Mouse (Mus musculus) yolk sac, embryonic 10.5 days (tissue): ENCODE measurements around the gene Slc27a2.

Source experiments
- DNase-seq: peaks from one replicate; pipeline ENCODE4 v3.0.0-alpha.2; 2017; ENCODE audit warnings: low spot score

The Slc27a2 gene

DNA sequence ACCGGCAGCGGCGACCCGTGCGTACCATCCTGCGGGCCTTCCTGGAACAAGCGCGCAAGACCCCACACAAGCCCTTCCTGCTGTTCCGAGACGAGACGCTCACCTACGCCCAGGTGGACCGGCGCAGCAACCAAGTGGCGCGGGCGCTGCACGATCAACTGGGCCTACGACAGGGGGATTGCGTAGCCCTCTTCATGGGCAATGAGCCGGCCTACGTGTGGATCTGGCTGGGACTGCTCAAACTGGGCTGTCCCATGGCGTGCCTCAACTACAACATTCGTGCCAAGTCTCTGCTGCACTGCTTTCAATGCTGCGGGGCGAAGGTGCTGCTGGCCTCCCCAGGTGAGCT is 1.1 kb downstream of the Slc27a2 start:
- DNase-seq, result no peak

- DNase-seq, result peak; percentile 71
Measured at GRCm38 (mm10) chr2:126555533-126555932, 3.3 kb downstream of the Slc27a2 start.

DNA sequence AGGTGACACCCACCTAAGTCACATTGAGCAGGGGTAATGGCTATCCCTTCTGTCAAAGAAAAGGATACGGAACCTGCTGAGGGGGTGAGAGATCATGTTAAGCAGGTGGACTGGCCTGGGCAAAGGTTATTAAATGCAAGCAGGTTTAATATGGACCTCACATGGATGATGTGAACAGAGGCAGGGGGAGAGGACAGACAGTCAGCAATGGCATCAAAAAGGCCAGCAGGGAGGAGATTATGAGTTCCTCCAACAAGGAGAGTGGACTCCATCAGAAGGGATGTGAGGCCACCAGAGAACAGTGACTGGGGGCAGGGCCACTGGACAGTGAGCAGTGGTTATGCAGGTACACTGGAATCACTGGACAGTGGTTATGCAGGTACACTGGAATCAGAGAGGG is 7.9 kb downstream of the Slc27a2 start:
- no peak for DNase-seq

DNA sequence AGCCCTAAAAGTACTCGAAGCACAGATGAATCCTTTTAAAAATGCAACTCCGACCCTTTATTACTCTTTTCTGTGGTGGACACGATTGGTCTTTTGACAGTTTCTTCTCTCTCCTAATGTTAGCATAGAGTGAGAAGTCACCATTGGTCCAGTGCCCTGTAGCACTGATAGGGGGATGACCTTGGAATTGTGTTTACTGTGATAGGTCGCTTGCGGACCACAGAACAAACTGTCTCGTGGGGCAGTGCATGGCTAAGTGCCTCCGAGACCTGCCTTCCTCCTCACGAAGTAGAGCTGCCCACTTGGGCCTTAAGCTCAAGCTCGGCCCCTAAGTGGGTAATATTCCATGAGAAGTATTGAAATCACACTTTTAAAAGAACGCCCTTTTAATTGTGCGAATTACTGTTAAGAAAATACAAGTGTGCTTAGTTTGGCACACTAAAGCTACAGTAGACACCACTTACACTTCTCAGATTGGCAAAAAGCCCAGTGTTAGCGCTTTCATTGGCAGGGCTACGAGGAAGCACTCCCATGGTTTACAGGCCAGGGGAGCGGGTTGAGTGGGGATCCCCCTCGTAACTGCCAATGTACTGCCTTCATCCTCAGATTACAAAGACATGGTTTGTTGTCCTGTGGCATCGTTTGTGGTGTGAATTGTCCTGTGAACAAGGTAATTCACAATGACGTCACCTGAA is 11.4 kb downstream of the Slc27a2 start:
- DNase-seq, result no peak

GRCm38 (mm10) chr2:126572163-126572562 is 20.0 kb downstream of the Slc27a2 start:
- DNase-seq, result no peak

DNA sequence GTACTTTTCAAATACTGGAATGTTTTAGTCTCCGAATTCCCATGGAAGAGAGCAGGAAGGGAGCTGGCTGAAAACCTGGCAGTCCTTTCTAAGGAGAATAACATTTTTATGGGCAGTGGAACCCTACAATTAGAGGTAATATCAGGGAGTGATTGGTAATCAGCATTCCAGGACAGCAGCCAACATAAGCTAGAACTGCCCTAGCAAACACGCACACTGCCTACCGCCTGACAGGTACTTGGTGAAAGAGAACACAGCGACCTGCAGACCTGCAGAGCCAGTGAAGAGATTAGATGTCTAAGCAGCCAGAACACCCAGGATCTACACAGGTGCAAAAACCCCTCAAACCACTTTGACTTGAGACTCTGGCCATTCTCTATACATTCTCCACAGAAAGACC is 20.5 kb downstream of the Slc27a2 start:
- no peak for DNase-seq

GRCm38 (mm10) chr2:126575391-126576176 is 23.4 kb downstream of the Slc27a2 start:
- DNase-seq, result peak; percentile 73

GRCm38 (mm10) chr2:126577362-126577761 is 25.2 kb downstream of the Slc27a2 start:
- DNase-seq, result no peak

GRCm38 (mm10) chr2:126579282-126579681 is 27.1 kb downstream of the Slc27a2 start:
- DNase-seq, result no peak

GRCm38 (mm10) chr2:126583960-126584359 is 31.8 kb downstream of the Slc27a2 start:
- no peak for DNase-seq

GRCm38 (mm10) chr2:126584621-126585369 is 32.6 kb downstream of the Slc27a2 start:
- DNase-seq, result no peak

GRCm38 (mm10) chr2:126587468-126587867 is 35.3 kb downstream of the Slc27a2 start:
- DNase-seq, result no peak

- DNase-seq, result no peak
Measured at GRCm38 (mm10) chr2:126591304-126591703, 39.1 kb downstream of the Slc27a2 start.

GRCm38 (mm10) chr2:126593831-126594610 is 41.8 kb downstream of the Slc27a2 start:
- peak; percentile 41 for DNase-seq

GRCm38 (mm10) chr2:126596347-126597072 is 44.3 kb downstream of the Slc27a2 start:
- no peak for DNase-seq

GRCm38 (mm10) chr2:126597279-126598241 is 45.4 kb downstream of the Slc27a2 start:
- DNase-seq, result peak; percentile 38

- no peak for DNase-seq
Measured at GRCm38 (mm10) chr2:126598359-126598758, 46.2 kb downstream of the Slc27a2 start.

DNA sequence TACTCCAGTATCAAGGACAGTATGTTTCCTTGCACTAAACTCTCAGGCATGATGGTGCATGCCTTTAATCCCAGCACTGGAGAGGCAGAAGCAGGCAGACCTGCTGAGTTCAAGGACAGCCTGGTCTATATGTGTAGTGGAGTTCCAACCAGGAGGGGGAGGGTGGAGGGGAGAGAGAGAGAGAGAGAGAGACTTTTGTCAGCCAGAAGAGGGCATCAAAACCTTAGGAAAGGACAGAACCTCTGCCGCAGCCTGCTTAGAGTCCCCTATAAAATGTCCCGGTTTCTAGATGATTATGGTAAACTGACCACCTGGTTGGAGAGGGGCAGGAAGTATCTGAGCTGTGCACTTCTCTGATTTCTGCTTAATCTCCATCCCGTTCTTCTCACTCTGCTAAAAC is 46.8 kb downstream of the Slc27a2 start:
- peak; percentile 44 for DNase-seq

DNA sequence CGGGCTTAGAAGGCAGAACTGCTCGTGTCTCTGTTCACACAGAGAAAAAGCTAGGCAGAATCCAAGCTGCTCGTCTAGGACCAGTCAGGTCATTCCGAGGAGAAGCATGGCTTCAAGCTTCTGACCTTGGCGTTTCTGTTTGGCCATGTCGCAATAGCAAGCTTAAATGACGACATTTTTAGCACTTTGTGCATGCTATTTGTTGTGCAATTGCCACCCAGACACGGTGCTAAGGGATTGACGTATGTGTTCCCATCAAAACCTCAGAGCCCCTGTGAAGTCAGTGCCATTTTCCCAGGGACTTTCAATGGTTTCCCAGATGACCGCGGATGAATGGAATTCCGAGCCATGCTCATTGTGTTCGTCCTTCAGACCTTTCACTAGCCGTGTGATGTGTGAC is 48.3 kb downstream of the Slc27a2 start:
- DNase-seq, result peak; percentile 53

GRCm38 (mm10) chr2:126601918-126602600 is 49.9 kb downstream of the Slc27a2 start:
- no peak for DNase-seq
